Mouse (Mus musculus): ENCODE results near the gene Naa80. TPM values are rescaled to one million over a fixed set of nuclear protein-coding genes. Genes with fewer than 3 reads are reported as not detected.
A peak's percentile ranks its signal among the peaks of the same experiment; 100 is the strongest.
"Not testable (repeated sequence)": the region's sequence is repeated elsewhere in the genome, so short reads cannot be mapped to it uniquely, and the experiment has no call there.

Gene Naa80
- polyA plus RNA-seq, 1 experiment from 2014 or later: 15.1 TPM

DNA sequence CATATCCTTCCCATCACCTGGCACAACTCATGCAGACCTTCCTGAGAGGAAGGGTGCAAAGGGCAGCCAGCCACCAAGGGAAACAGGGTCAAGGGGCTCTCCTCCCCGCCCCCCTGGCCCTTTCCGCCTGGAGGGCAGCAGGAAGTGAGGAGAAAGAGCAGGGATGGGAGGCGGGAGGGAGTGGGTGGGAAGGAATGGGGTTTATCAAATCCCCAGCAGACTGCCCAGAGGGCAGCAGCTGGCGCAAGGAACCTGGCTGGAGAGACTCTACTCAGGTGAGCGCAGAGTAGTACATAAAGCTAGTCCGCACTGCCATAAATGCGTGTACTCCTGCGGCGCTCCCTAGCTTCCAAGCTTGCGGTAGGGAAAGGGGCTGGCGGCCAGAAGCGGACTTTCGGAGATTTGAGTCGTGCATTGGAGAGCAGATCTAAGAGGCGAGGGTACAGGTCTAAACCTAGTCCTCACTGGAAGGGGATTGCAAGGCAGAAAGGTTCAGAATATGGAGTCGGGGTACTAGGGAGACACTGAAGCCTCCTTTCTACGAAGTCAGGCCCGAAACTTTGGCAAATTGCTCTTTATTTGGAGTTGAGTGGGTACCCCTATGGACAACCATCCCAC lies 10.9 kb upstream of the Naa80 start, which contains the start of gene Hyal2:
Hyal2 (plus strand) TSS at position 244 of the 618 bp plus-strand sequence.
- peaks cover 14% of the 10 kb centered on the region for H3K36me3 ChIP-seq (ENCODE audit: control insufficient read depth, insufficient read depth)
- peaks cover 42% of the 10 kb centered on the region for H3K4me1 ChIP-seq (ENCODE audit: control insufficient read depth, insufficient read depth, low read length)

DNA sequence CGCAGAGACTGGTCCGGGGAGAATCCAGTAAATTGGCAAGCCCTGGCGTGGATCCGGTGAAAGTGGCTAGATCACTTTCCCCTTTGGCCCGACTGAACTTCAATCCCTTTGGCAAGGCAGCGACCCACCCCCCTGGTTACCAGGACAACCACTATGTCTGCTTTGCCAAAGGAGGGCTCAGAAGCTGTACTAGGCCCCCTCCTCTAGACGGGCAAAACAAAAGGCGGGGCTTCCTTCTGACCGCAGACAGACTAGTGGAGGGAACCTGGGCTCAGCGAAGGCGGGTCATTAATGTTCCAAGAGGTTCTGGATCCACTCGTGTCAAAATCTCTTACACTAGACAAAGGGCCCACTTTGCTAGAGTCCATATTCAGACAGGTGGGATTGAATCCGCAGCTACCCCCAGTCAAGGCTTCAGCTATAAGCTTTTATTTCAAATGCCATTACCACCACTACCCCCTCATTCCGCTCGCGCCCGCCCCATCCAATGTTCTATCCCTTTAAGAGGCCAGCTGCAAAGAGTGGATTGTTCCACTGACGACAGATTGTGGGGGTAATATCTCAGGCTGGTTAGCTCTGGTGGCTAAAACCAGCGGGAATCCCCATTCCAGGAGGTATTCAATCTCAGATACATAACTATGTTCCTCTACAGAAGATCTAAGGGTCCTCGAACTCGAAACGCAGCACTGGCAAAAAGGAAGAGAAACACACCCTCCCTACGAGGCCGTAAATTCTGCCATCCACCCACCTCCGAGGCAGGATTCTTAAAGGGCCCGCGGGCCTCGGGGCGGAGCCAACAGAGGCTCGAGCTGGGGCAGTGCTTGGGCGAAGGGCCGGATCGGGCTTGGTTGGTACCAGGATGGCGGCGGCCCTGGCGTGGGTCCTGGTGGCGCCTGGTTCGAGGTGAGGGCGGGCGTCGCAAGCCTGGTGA lies 10.1 kb upstream of the Naa80 start:
- H3K27me3 ChIP-seq (ENCODE audit: control insufficient read depth, insufficient read depth, low read length): no peaks in the 10 kb centered on the region
- H3K27ac ChIP-seq (ENCODE audit: low read length): peak overlapping the region; percentile 93
- H3K9me3 ChIP-seq (replicated peaks; ENCODE audit: control insufficient read depth, low read length): no peaks in the 10 kb centered on the region
- H3K4me2 ChIP-seq (ENCODE audit: low read depth, low read length): peak overlapping the region; percentile 75
- ATAC-seq (replicated peaks; ENCODE audit: extremely low read depth, insufficient read depth, low FRiP score): peak; percentile 79
- peaks cover 41% of the 10 kb centered on the region for H3K4me1 ChIP-seq (ENCODE audit: control insufficient read depth, insufficient read depth, low read length)
- peaks cover 15% of the 10 kb centered on the region for H3K36me3 ChIP-seq (ENCODE audit: control insufficient read depth, insufficient read depth)
- H3K9ac ChIP-seq (ENCODE audit: low read length): peak overlapping the region; percentile 94
- peak overlapping the region; percentile 87 for H3K4me3 ChIP-seq (ENCODE audit: low read length)
- under 1% methylated on average over 41 of the region's 41 CpGs for WGBS

More for the DNA sequence above, 10.9 kb upstream of the Naa80 start, which contains the start of gene Hyal2:
- H3K9ac ChIP-seq (ENCODE audit: low read length): peak within 1 kb of the TSS; percentile 94
- H3K27ac ChIP-seq (ENCODE audit: low read length): peak within 1 kb of the TSS; percentile 93
- peak within 1 kb of the TSS; percentile 87 for H3K4me3 ChIP-seq (ENCODE audit: low read length)
- ATAC-seq (replicated peaks; ENCODE audit: extremely low read depth, insufficient read depth, low FRiP score): no peak
- H3K4me2 ChIP-seq (ENCODE audit: low read depth, low read length): peak within 1 kb of the TSS; percentile 75
- H3K9me3 ChIP-seq (replicated peaks; ENCODE audit: control insufficient read depth, low read length): no peaks in the 10 kb centered on the region
- WGBS: 16% methylated on average over 18 of the region's 18 CpGs
- H3K27me3 ChIP-seq (ENCODE audit: control insufficient read depth, insufficient read depth, low read length): no peaks in the 10 kb centered on the region

DNA sequence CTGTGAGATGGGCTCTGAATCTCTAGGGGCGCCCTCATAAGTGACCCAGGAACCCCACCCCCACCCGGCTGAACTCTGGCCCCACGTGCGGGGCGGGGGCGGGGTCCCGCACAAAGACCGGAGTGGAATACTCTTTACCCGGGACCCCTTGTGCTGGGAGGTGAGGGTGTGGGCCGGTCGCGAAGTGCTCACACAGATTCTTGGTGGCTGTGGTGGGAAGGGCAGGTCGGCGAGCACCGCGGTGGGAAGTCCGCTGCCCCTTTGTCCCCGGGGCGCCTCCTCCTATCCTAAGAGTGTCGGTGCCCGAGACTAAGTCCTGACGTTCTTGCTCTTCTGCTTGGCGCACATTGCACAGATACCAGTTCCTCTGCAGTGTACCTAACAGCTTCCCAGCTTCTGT lies 9.4 kb upstream of the Naa80 start:
- H3K4me1 ChIP-seq (ENCODE audit: control insufficient read depth, insufficient read depth, low read length): peaks cover 35% of the 10 kb centered on the region
- peak overlapping the region; percentile 75 for H3K4me2 ChIP-seq (ENCODE audit: low read depth, low read length)
- H3K27ac ChIP-seq (ENCODE audit: low read length): peak overlapping the region; percentile 93
- peaks cover 15% of the 10 kb centered on the region for H3K36me3 ChIP-seq (ENCODE audit: control insufficient read depth, insufficient read depth)
- peak overlapping the region; percentile 94 for H3K9ac ChIP-seq (ENCODE audit: low read length)
- no peaks in the 10 kb centered on the region for H3K27me3 ChIP-seq (ENCODE audit: control insufficient read depth, insufficient read depth, low read length)
- peak overlapping the region; percentile 87 for H3K4me3 ChIP-seq (ENCODE audit: low read length)
- ATAC-seq (replicated peaks; ENCODE audit: extremely low read depth, insufficient read depth, low FRiP score): 0 out of 2 replicates have a peak, but pooled peaks have one; percentile 3
- H3K9me3 ChIP-seq (replicated peaks; ENCODE audit: control insufficient read depth, low read length): no peaks in the 10 kb centered on the region
- WGBS: 0% methylated on average over 23 of the region's 23 CpGs

DNA sequence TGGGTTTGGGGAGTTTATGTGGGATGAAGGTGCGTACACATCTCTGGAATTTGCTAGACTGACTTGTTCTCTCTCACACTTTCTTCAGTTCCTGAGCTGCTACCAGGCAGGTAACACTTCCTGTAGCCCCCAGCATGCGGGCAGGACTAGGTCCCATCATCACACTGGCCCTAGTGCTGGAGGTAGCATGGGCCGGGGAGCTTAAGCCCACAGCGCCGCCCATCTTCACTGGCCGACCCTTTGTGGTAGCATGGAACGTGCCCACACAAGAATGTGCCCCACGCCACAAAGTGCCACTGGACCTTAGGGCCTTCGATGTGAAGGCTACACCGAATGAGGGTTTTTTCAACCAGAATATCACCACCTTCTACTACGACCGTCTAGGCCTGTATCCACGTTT lies 8.7 kb upstream of the Naa80 start:
- Histone ChIP-seq H3K4me3 (ENCODE audit: low read length) (peak overlapping the region; percentile 87), H3K27ac (ENCODE audit: low read length) (no peak overlapping the region; the same call in 1 of the 2 replicates), H3K4me1 (ENCODE audit: control insufficient read depth, insufficient read depth, low read length) (peaks cover 34% of the 10 kb centered on the region), H3K27me3 (ENCODE audit: control insufficient read depth, insufficient read depth, low read length) (no peaks in the 10 kb centered on the region), H3K9ac (ENCODE audit: low read length) (peak overlapping the region; percentile 94), H3K4me2 (ENCODE audit: low read depth, low read length) (peak overlapping the region; percentile 75), H3K36me3 (ENCODE audit: control insufficient read depth, insufficient read depth) (peaks cover 18% of the 10 kb centered on the region), H3K9me3 (replicated peaks; ENCODE audit: control insufficient read depth, low read length) (no peaks in the 10 kb centered on the region)
- no peak for ATAC-seq (replicated peaks; ENCODE audit: extremely low read depth, insufficient read depth, low FRiP score)
- 43% methylated on average over 13 of the region's 13 CpGs for WGBS

DNA sequence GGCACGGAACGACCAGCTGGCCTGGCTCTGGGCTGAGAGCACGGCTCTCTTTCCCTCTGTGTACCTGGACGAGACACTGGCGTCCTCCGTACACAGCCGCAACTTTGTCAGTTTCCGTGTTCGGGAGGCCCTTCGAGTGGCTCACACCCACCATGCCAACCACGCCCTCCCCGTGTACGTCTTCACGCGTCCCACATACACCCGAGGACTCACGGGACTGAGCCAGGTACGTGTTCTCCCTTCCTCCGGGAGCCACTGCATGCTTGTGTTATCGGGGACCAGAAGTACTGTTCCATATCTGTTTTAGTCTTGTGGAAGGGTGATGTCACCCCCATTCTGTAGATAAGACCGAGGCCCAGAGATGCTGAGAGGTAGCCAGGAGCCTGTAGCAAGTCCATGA lies 7.8 kb upstream of the Naa80 start:
- Histone ChIP-seq H3K27ac (ENCODE audit: low read length) (peak overlapping the region; percentile 16; the same call in 1 of the 2 replicates), H3K9ac (ENCODE audit: low read length) (peak overlapping the region; percentile 9), H3K4me3 (ENCODE audit: low read length) (peak overlapping the region; percentile 87), H3K9me3 (replicated peaks; ENCODE audit: control insufficient read depth, low read length) (no peaks in the 10 kb centered on the region), H3K4me1 (ENCODE audit: control insufficient read depth, insufficient read depth, low read length) (peaks cover 35% of the 10 kb centered on the region), H3K36me3 (ENCODE audit: control insufficient read depth, insufficient read depth) (peaks cover 18% of the 10 kb centered on the region), H3K27me3 (ENCODE audit: control insufficient read depth, insufficient read depth, low read length) (no peaks in the 10 kb centered on the region), H3K4me2 (ENCODE audit: low read depth, low read length) (peak overlapping the region; percentile 75)
- ATAC-seq (replicated peaks; ENCODE audit: extremely low read depth, insufficient read depth, low FRiP score): no peak
- WGBS: 61% methylated on average over 21 of the region's 21 CpGs

DNA sequence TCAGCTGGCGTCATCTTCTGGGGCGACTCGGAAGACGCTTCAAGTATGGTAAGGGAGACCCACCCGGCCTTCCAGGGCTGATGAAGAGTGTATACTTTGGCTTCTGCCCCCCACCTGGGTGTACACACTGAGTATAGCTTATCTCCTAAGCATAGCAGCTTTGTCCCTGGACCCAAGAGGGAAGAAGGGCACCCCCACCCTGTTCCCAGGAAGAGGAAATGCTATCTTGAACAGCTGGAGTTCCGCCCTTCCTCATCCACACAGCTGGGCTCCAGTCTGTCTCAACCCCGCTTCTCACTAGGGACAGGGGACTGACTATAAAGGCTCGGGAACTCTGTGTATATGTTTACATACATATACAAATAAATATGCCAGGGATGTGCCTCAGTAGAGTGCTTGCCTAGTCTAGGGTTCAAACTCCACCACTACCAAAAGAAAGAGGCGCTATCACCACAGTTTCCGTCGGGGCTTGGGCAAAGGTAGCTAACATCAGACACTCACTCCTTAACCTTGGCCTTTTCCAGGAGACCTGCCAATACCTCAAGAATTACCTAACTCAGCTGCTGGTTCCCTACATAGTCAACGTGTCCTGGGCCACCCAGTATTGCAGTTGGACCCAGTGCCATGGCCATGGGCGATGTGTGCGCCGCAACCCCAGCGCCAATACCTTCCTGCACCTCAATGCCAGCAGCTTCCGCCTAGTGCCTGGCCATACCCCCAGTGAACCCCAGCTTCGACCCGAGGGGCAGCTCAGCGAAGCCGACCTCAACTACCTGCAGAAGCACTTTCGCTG lies 7.0 kb upstream of the Naa80 start:
- Histone ChIP-seq H3K9me3 (replicated peaks; ENCODE audit: control insufficient read depth, low read length) (no peaks in the 10 kb centered on the region), H3K36me3 (ENCODE audit: control insufficient read depth, insufficient read depth) (peaks cover 18% of the 10 kb centered on the region), H3K27me3 (ENCODE audit: control insufficient read depth, insufficient read depth, low read length) (no peaks in the 10 kb centered on the region), H3K4me3 (ENCODE audit: low read length) (no peak overlapping the region; the same call in 1 of the 2 replicates), H3K4me2 (ENCODE audit: low read depth, low read length) (peak overlapping the region; percentile 75), H3K4me1 (ENCODE audit: control insufficient read depth, insufficient read depth, low read length) (peaks cover 41% of the 10 kb centered on the region), H3K9ac (ENCODE audit: low read length) (peak overlapping the region; percentile 9), H3K27ac (ENCODE audit: low read length) (no peak overlapping the region)
- WGBS: 85% methylated on average over 22 of the region's 22 CpGs
- ATAC-seq (replicated peaks; ENCODE audit: extremely low read depth, insufficient read depth, low FRiP score): no peak

DNA sequence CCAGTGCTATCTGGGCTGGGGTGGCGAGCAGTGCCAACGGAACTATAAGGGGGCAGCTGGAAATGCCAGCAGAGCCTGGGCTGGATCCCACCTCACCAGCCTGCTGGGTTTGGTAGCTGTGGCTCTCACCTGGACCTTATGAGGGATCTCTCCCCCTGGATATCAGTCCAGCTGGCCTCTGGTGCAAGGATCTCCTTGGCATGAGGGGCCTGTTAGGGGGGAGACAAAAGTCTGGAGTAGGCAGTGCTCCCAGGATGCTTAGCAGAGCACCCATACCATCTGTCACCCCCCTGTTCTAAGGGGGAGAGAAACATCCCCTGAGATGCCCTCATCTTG lies 6.4 kb upstream of the Naa80 start:
- Histone ChIP-seq H3K9ac (ENCODE audit: low read length) (peak overlapping the region; percentile 26; the same call in 1 of the 2 replicates), H3K36me3 (ENCODE audit: control insufficient read depth, insufficient read depth) (peaks cover 18% of the 10 kb centered on the region), H3K4me2 (ENCODE audit: low read depth, low read length) (no peak overlapping the region), H3K27me3 (ENCODE audit: control insufficient read depth, insufficient read depth, low read length) (no peaks in the 10 kb centered on the region), H3K4me3 (ENCODE audit: low read length) (no peak overlapping the region), H3K4me1 (ENCODE audit: control insufficient read depth, insufficient read depth, low read length) (peaks cover 45% of the 10 kb centered on the region), H3K9me3 (replicated peaks; ENCODE audit: control insufficient read depth, low read length) (no peaks in the 10 kb centered on the region), H3K27ac (ENCODE audit: low read length) (peak overlapping the region; percentile 29; the same call in 1 of the 2 replicates)
- WGBS: 98% methylated on average over 2 of the region's 2 CpGs
- ATAC-seq (replicated peaks; ENCODE audit: extremely low read depth, insufficient read depth, low FRiP score): no peak

DNA sequence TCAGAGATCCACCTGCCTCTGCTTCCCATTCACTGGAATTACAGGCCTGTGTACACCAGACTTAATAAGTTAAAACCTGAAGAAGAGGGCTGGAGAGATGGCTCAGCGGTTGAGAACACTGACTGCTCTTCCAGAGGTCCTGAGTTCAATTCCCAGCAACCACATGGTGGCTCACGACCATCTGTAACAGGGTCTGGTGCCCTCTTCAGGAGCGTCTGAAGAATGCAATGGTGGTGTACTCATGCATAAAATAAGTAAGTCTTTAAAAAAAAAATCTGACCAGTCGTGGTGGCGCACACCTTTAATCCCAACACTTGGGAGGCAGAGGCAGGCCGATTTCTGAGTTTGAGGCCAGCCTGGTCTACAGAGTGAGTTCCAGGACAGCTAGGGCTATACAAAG lies 4.9 kb upstream of the Naa80 start:
- not testable (repeated sequence) for H3K27me3 ChIP-seq (ENCODE audit: control insufficient read depth, insufficient read depth, low read length); H3K4me3 ChIP-seq (ENCODE audit: low read length); H3K27ac ChIP-seq (ENCODE audit: low read length); H3K9me3 ChIP-seq (replicated peaks; ENCODE audit: control insufficient read depth, low read length); H3K4me2 ChIP-seq (ENCODE audit: low read depth, low read length); ATAC-seq (replicated peaks; ENCODE audit: extremely low read depth, insufficient read depth, low FRiP score); H3K9ac ChIP-seq (ENCODE audit: low read length)
- H3K36me3 ChIP-seq (ENCODE audit: control insufficient read depth, insufficient read depth): peaks cover 18% of the 10 kb centered on the region
- WGBS: 83% methylated on average over 6 of the region's 6 CpGs
- peaks cover 37% of the 10 kb centered on the region for H3K4me1 ChIP-seq (ENCODE audit: control insufficient read depth, insufficient read depth, low read length)
